Mouse (Mus musculus) brain, embryonic 18.5 days (tissue): ENCODE data around the gene Fgf23.

ENCODE experiments used
- DNase-seq: peaks from one replicate; pipeline ENCODE4 v3.0.0-alpha.2; 2012; ENCODE audit warnings: low read depth, low spot score

Gene Fgf23

DNA sequence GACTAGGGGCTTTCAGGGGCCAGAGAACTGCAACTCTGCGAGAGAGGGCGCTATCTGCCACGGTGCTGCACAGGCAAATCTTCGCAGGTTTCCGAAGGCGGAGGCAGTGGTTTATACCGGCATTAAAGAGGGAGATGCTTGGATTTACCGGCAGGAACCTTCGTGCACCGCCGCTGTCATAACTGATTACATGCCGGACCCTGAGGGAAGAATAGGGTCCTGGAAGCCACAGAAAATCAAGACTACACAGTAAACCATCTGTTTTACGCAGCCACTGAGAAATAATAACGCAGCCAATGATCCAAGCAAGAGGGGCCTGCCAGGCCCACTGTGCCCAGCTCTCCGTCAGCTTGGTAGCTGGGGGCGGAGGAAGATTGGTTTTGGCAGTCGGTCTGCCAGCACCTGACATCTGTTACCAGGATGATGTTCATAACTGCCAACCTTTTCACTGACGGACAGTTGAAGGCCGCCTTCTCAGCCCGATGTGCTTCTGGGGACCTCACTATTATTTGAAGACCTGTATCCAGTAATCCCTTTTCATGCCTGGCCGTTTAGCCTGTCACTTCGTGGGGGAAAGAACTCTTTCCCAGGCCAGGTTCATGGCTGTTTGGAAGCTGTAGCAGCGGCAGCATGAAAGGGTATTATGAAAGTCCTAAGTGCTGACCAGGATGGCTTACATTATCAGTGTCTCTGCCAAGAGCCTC lies 42.2 kb downstream of the Fgf23 start:
- no peak for DNase-seq

DNA sequence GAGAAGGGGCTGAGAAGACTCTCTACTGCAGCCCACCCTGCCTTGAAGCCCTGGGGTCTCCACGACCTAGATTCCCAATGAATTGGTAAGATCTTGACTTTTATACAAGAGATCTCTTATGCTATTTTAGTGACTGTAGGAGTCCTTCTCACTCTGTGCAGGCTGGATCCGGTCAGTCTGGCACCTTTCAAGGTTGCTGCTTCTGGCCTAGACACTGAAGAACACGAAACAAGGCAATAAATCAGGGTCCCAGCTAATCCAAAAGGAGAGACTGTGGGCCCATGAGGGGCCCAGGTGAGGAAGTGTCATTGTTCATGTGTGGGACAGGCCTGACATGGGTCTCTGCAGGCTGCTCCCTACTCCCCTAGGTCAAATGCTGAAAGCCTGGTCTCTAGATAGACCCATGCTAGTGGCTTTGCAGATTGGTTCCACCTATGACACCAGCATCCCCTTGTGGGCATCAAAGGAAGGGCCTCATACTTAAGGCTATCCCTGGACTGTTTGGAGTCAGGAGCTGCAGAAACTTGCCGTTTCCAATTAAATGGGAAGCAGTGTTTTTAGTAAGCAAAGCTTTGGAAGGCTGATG lies 49.6 kb downstream of the Fgf23 start:
- DNase-seq, result no peak

DNA sequence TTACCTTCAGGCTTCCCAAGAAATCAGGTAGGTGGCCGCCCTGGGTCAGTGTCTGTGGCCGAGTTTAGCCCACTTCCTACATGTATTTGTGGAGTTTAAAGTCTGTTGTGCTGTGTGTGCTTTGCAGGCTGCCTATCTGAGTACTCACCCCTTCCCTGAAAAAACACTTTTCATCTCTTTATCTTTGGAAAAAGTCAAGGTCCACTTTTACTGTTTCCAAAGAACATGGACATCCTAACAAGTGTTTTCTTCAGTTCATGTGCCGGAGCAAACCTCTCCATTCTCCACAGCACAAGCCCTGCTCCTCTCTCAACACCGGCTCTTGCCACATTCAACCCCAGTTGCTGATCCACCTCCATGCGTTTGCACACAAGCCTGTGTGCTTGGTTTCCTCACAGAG lies 50.3 kb downstream of the Fgf23 start:
- DNase-seq, result no peak

DNA sequence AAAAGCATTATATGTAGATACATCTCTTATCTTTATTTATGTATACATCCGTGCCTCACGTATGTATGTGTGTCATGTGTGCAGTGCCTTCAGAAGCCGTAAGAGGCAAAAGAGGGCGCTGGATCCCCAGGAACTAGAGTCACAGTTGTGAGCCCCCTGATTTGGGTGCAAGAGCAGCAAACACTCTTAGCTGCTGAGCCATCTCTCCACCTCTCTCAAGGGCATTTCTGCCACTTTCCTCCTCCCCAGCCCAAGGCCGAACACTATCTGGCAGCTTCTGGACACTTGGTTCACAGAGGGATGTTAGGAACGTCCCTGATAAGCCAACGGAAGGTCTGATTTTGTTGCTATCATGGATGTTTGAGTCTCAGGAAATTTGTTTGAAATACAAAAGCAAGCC lies 50.8 kb downstream of the Fgf23 start:
- DNase-seq, result no peak

DNA sequence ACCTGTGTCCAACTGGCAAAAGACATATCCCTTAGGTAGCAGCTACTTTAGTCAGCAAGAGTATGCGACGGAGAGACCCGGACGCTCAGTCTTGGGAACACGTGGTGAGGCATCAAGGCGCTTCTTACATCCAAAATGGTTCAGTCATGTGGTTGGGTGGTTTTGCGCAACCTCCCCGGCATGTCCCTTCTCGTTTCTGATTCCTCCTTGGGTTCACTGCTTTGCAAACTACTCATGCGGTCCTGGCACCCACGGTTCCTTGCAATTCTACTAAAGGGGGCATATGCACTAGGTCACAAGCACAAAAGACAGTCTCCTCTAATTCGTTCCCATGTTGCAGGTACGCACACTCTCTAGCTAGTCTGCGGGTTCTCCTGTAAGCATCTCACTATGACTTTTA lies 57.0 kb downstream of the Fgf23 start:
- no peak for DNase-seq

- no peak for DNase-seq
Measured at GRCm38 (mm10) chr6:127130377-127130776, 57.7 kb downstream of the Fgf23 start.
